Mouse (Mus musculus) heart, embryonic 14.5 days (tissue): ENCODE data around the gene Rasal2. TPM values are rescaled to one million over a fixed set of nuclear protein-coding genes. Genes with fewer than 3 reads are reported as not detected.

Source experiments
- ATAC-seq: fragments of 200-750 bp; cut with Nextera tagmentation; 2 replicates; pipeline ENCODE4 v1.8.0; 2017; ENCODE audit warnings: low read depth, moderate TSS enrichment; ENCODE audit not compliant: insufficient number of reproducible peaks, insufficient read depth, low FRiP score
- H3K27ac ChIP-seq, 2 experiments: fragments of 200-500 bp in 1 of 2; fragments of 300-500 bp in 1 of 2; sonication (generic) in 1 of 2; replicated peaks in 1 of 2; 2 replicates each; pipeline ENCODE4 v1.5.1; 2012 to 2014; ENCODE audit warnings: low read depth in 2 of 2, low read length in 2 of 2, control low read depth in 1 of 2, mild to moderate bottlenecking in 1 of 2, mixed read lengths in 1 of 2; ENCODE audit not compliant: control insufficient read depth in 1 of 2, insufficient read depth in 1 of 2
- H3K27me3 ChIP-seq: fragments of 300-500 bp; sonication (generic); 2 replicates; pipeline ENCODE4 v1.6.1; 2014; ENCODE audit warnings: mild to moderate bottlenecking, low read length, control low read depth; ENCODE audit not compliant: control insufficient read depth, insufficient read depth
- H3K36me3 ChIP-seq: fragments of 300-500 bp; sonication (generic); 2 replicates; pipeline ENCODE4 v1.6.1; 2014; ENCODE audit warnings: mild to moderate bottlenecking, control low read depth, low read length, mixed read lengths; ENCODE audit not compliant: control insufficient read depth, insufficient read depth
- H3K4me1 ChIP-seq, 2 experiments: fragments of 200-500 bp in 1 of 2; fragments of 300-500 bp in 1 of 2; sonication (generic) in 1 of 2; 2 replicates each; pipeline ENCODE4 v1.6.1; 2012 to 2014; ENCODE audit warnings: low read length in 2 of 2, control low read depth in 1 of 2, mixed read lengths in 1 of 2; ENCODE audit not compliant: control insufficient read depth in 2 of 2, insufficient read depth in 2 of 2
- H3K4me2 ChIP-seq: fragments of 300-500 bp; sonication (generic); 2 replicates; pipeline ENCODE4 v1.6.1; 2014; ENCODE audit warnings: mild to moderate bottlenecking, low read length
- H3K4me3 ChIP-seq, 2 experiments: fragments of 200-500 bp in 1 of 2; fragments of 300-500 bp in 1 of 2; sonication (generic) in 1 of 2; 2 replicates each; pipeline ENCODE4 v1.5.1; 2012 to 2014; ENCODE audit warnings: low read length in 2 of 2, mild to moderate bottlenecking in 2 of 2, control low read depth in 1 of 2, low read depth in 1 of 2, moderate library complexity in 1 of 2; ENCODE audit not compliant: control insufficient read depth in 1 of 2, insufficient read depth in 1 of 2
- H3K9ac ChIP-seq: fragments of 300-500 bp; sonication (generic); 2 replicates; pipeline ENCODE4 v1.6.1; 2014; ENCODE audit warnings: mild to moderate bottlenecking, low read length
- H3K9me3 ChIP-seq: fragments of 300-500 bp; sonication (generic); 2 replicates; pipeline ENCODE4 v1.6.1; 2016; ENCODE audit warnings: low read length, control low read depth; ENCODE audit not compliant: control insufficient read depth
- WGBS: fragments of 180-500 bp; shearing (Covaris S2); extraction: QIAGEN DNeasy Blood & Tissue Kit; methylation state at CpG from one replicate; pipeline ENCODE4 v1.1.7; 2014; 5-methylcytosine and 5-hydroxymethylcytosine counted together
- polyA plus RNA-seq: library from polyadenylated mRNA; unstranded; fragments of >200 nt; fragmentation: Nextera tagmentation; extraction: Ambion mirVana; gene quantifications from 2 replicates; pipeline ENCODE4 v1.2.1, GENCODE M21; 2014

The Rasal2 gene
- polyA plus RNA-seq, 1 experiment from 2014 or later: 24.8 TPM

GRCm38 (mm10) chr1:157141014-157141413 is 271.4 kb downstream of the Rasal2 start:
- WGBS: 78% methylated on average over 3 of the region's 3 CpGs
- H3K4me2 ChIP-seq: no peak overlapping the region
- H3K9me3 ChIP-seq: no peaks in the 10 kb centered on the region
- no peak overlapping the region for H3K4me3 ChIP-seq
- no peak overlapping the region for H3K27ac ChIP-seq
- H3K36me3 ChIP-seq: peaks cover 16% of the 10 kb centered on the region
- peaks cover 12 to 23% of the 10 kb centered on the region in 2 experiments for H3K4me1 ChIP-seq
- ATAC-seq: no peak
- no peak overlapping the region for H3K9ac ChIP-seq
- H3K27me3 ChIP-seq: no peaks in the 10 kb centered on the region

GRCm38 (mm10) chr1:157137854-157138241 is 274.5 kb downstream of the Rasal2 start:
- no peaks in the 10 kb centered on the region for H3K27me3 ChIP-seq
- ATAC-seq: no peak
- no peak overlapping the region for H3K4me3 ChIP-seq
- H3K4me2 ChIP-seq: no peak overlapping the region
- H3K9ac ChIP-seq: no peak overlapping the region
- no peaks in the 10 kb centered on the region for H3K9me3 ChIP-seq
- H3K36me3 ChIP-seq: peaks cover 19% of the 10 kb centered on the region; the same call in 1 of the 2 replicates
- H3K27ac ChIP-seq: no peak overlapping the region
- 60% methylated on average over 1 of the region's 1 CpGs for WGBS
- peaks cover 8 to 9% of the 10 kb centered on the region in 2 experiments; a peak in 3 of 4 replicates for H3K4me1 ChIP-seq

DNA sequence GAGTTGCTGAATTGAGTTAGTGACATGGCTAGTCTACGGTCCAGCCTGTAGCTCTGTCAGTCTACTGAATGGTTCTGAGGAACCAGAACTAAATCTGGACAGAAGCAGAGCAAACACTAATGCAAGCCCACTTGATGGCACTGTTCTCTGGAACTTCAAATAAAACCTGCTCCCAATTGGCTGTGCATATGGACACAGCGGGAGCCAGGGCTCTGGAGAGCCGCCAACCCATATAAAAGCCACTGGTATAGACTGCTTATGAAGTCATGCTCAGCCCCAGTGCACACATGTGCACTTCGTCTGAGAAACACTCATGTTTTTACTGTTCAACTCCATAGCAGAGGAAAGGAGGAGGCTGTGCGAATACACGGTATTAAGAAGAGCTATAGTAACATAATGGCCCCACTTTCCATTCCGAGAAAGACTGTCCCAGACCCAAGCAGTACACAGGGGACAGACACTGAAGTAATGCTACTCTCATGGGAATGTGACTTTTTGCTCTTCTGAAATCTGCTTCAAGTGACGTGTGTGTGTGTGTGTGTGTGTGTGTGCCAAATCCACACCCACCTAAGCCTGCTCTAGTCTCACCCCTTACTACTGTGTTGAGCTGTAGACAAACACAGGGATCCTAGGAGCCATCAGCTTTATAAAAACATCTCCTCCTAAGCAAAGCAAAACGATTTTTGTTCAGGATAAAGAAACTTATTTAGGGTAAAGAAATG is 275.1 kb downstream of the Rasal2 start:
- Histone ChIP-seq H3K27me3 (no peaks in the 10 kb centered on the region), H3K4me1 (peaks cover 8 to 9% of the 10 kb centered on the region in 2 experiments; a peak in 3 of 4 replicates), H3K36me3 (peaks cover 19% of the 10 kb centered on the region; the same call in 1 of the 2 replicates), H3K27ac (no peak overlapping the region), H3K4me2 (no peak overlapping the region), H3K9me3 (no peaks in the 10 kb centered on the region), H3K4me3 (no peak overlapping the region), H3K9ac (no peak overlapping the region)
- no peak for ATAC-seq
- 79% methylated on average over 9 of the region's 9 CpGs for WGBS

DNA sequence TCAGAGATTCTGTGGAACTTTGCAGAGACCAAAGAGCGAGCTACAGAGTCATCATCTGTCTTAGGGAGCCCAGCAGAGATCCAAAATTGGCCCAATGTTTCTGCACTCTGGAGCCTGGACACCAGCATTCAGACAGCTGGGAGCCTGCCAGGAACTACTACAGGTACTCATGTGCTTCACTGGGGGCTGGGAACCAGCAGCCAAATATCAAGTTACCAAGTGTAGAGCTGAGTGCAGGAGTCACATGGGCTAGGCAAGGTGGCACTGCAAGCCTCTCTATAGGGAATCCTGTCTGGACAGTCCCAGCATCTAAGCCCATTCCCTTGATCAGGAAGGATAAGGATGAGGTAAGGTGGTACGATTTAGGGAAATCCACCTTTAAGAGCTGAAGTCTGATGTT is 284.2 kb downstream of the Rasal2 start:
- WGBS: 70% methylated on average over 2 of the region's 2 CpGs
- no peaks in the 10 kb centered on the region for H3K36me3 ChIP-seq
- 0 out of 4 replicates have a peak overlapping the region, but pooled peaks of 1 of the 2 experiments have one; percentile 24 for H3K27ac ChIP-seq
- no peak overlapping the region for H3K4me3 ChIP-seq
- no peaks in the 10 kb centered on the region for H3K9me3 ChIP-seq
- H3K27me3 ChIP-seq: no peaks in the 10 kb centered on the region
- H3K4me2 ChIP-seq: no peak overlapping the region
- H3K9ac ChIP-seq: no peak overlapping the region
- peak; percentile 78 for ATAC-seq
- H3K4me1 ChIP-seq: peaks cover 3 to 8% of the 10 kb centered on the region in 2 experiments; a peak in 3 of 4 replicates

DNA sequence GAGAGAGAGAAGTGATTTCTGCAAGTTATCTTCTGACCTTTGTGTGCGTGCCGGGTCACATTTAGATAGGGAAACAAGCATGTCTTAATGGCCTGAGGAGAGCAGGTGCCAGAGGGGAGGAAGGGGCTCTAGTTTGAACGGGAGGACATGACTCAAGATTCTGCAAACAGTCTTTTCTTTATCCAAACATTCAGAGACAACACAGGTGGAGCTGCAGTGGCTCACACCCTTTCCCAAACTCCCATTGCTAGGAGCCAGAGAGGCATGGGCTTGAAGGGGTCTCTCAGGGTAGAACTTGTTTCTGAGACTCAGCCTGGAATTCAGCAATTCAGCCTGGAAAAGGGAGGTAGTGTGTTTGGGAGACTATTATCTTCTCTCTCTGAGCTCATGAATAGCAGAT is 288.6 kb downstream of the Rasal2 start:
- ATAC-seq: no peak
- H3K27ac ChIP-seq: no peak overlapping the region
- no peak overlapping the region for H3K4me3 ChIP-seq
- H3K9ac ChIP-seq: no peak overlapping the region
- H3K9me3 ChIP-seq: no peaks in the 10 kb centered on the region
- no peaks in the 10 kb centered on the region for H3K36me3 ChIP-seq
- H3K4me2 ChIP-seq: no peak overlapping the region
- H3K27me3 ChIP-seq: no peaks in the 10 kb centered on the region
- peaks cover 3 to 8% of the 10 kb centered on the region in 2 experiments; a peak in 3 of 4 replicates for H3K4me1 ChIP-seq
- 57% methylated on average over 3 of the region's 3 CpGs for WGBS

- no peak overlapping the region for H3K27ac ChIP-seq
- H3K9me3 ChIP-seq: no peaks in the 10 kb centered on the region
- peaks cover 3% of the 10 kb centered on the region in 2 experiments; a peak in 2 of 4 replicates for H3K4me1 ChIP-seq
- H3K9ac ChIP-seq: no peak overlapping the region
- no peak overlapping the region for H3K4me2 ChIP-seq
- H3K36me3 ChIP-seq: no peaks in the 10 kb centered on the region
- 86% methylated on average over 6 of the region's 6 CpGs for WGBS
- ATAC-seq: no peak
- no peak overlapping the region for H3K4me3 ChIP-seq
- no peaks in the 10 kb centered on the region for H3K27me3 ChIP-seq
Observed at GRCm38 (mm10) chr1:157119168-157119567, 293.2 kb downstream of the Rasal2 start.

- no peaks in the 10 kb centered on the region for H3K4me1 ChIP-seq
- H3K27ac ChIP-seq: no peak overlapping the region
- 85% methylated on average over 3 of the region's 3 CpGs for WGBS
- H3K4me3 ChIP-seq: no peak overlapping the region
- no peaks in the 10 kb centered on the region for H3K36me3 ChIP-seq
- no peak overlapping the region for H3K4me2 ChIP-seq
- no peaks in the 10 kb centered on the region for H3K27me3 ChIP-seq
- H3K9ac ChIP-seq: no peak overlapping the region
- no peak for ATAC-seq
- no peaks in the 10 kb centered on the region for H3K9me3 ChIP-seq
Observed at GRCm38 (mm10) chr1:157117440-157117839, 295.0 kb downstream of the Rasal2 start.
